Mouse (Mus musculus) liver, postnatal 0 days (tissue): ENCODE measurements at regions not wholly inside any gene's neighbourhood (a gene's known extent, or its start where the extent isn't known, plus 50 kb on each side); places are given as distances from the start of the nearest gene placed in this dataset.

ENCODE experiments used
- CTCF ChIP-seq: sonication (generic); IDR thresholded peaks from 2 replicates; pipeline ENCODE4 v1.5.1; 2016; ENCODE audit warnings: antibody characterized with exemption, low read depth
- EP300 ChIP-seq: IDR thresholded peaks from 2 replicates; pipeline ENCODE4 v1.6.1; 2016; ENCODE audit warnings: antibody characterized with exemption, low read depth, mild to moderate bottlenecking

- TF ChIP-seq CTCF: no peak
- no peak for TF ChIP-seq EP300
Measured at GRCm38 (mm10) chr4:131242250-131242649, 298.1 kb downstream of the Matn1 start.
